Mouse (Mus musculus): ENCODE measurements around the gene Dennd4b. TPM values are rescaled to one million over a fixed set of nuclear protein-coding genes. Genes with fewer than 3 reads are reported as not detected.

Dennd4b gene
- polyA plus RNA-seq, 1 experiment = 41.0 TPM

- H3K36me3 ChIP-seq (replicated peaks; ENCODE audit: low read length) = peaks cover 76% of the 10 kb centered on the region
- H3K4me1 ChIP-seq = peaks cover 67% of the 10 kb centered on the region
- H3K27me3 ChIP-seq (replicated peaks) = no peaks in the 10 kb centered on the region
These were observed 1.2 kb downstream of the Dennd4b start for GRCm38 (mm10) chr3:90265932-90266741.

GRCm38 (mm10) chr3:90266901-90267775 lies 2.2 kb downstream of the Dennd4b start:
- TF ChIP-seq FLI1 (IDR thresholded peaks at IDR 0.05; ENCODE audit: low read length) (no peak), GATA1 (IDR thresholded peaks at IDR 0.05; ENCODE audit: borderline replicate concordance, low read length) (no peak)
- Histone ChIP-seq H3K4me3 (replicated peaks) (peak overlapping the region; percentile 95), H3K4me1 (peaks cover 73% of the 10 kb centered on the region), H3K9me3 (no peaks in the 10 kb centered on the region), H3K36me3 (replicated peaks; ENCODE audit: low read length) (peaks cover 76% of the 10 kb centered on the region), H3K27me3 (replicated peaks) (no peaks in the 10 kb centered on the region)

More at GRCm38 (mm10) chr3:90265932-90266741, 1.2 kb downstream of the Dennd4b start:
- H3K4me3 ChIP-seq (replicated peaks) = peak overlapping the region; percentile 95
- TF ChIP-seq FLI1 (IDR thresholded peaks at IDR 0.05; ENCODE audit: low read length) = no peak
- no peak for TF ChIP-seq GATA1 (IDR thresholded peaks at IDR 0.05; ENCODE audit: borderline replicate concordance, low read length)
- no peaks in the 10 kb centered on the region for H3K9me3 ChIP-seq

- Histone ChIP-seq H3K9me3 (no peaks in the 10 kb centered on the region), H3K27me3 (replicated peaks) (no peaks in the 10 kb centered on the region), H3K36me3 (replicated peaks; ENCODE audit: low read length) (peaks cover 76% of the 10 kb centered on the region), H3K4me1 (peaks cover 72% of the 10 kb centered on the region), H3K4me3 (replicated peaks) (peak overlapping the region; percentile 64)
- TF ChIP-seq FLI1 (IDR thresholded peaks at IDR 0.05; ENCODE audit: low read length) (no peak), GATA1 (IDR thresholded peaks at IDR 0.05; ENCODE audit: borderline replicate concordance, low read length) (no peak)
These were observed 3.2 kb downstream of the Dennd4b start for GRCm38 (mm10) chr3:90268190-90268589.

- no peaks in the 10 kb centered on the region for H3K27me3 ChIP-seq (replicated peaks)
- no peak overlapping the region for H3K4me3 ChIP-seq (replicated peaks)
- peaks cover 66% of the 10 kb centered on the region for H3K4me1 ChIP-seq
- TF ChIP-seq GATA1 (IDR thresholded peaks at IDR 0.05; ENCODE audit: borderline replicate concordance, low read length) = no peak
- TF ChIP-seq FLI1 (IDR thresholded peaks at IDR 0.05; ENCODE audit: low read length) = no peak
- H3K9me3 ChIP-seq = no peaks in the 10 kb centered on the region
- peaks cover 76% of the 10 kb centered on the region for H3K36me3 ChIP-seq (replicated peaks; ENCODE audit: low read length)
These were observed 4.0 kb downstream of the Dennd4b start for GRCm38 (mm10) chr3:90268971-90269370.

GRCm38 (mm10) chr3:90270784-90271183 lies 5.8 kb downstream of the Dennd4b start:
- no peak overlapping the region for H3K4me3 ChIP-seq (replicated peaks)
- H3K27me3 ChIP-seq (replicated peaks) = no peaks in the 10 kb centered on the region
- TF ChIP-seq GATA1 (IDR thresholded peaks at IDR 0.05; ENCODE audit: borderline replicate concordance, low read length) = no peak
- TF ChIP-seq FLI1 (IDR thresholded peaks at IDR 0.05; ENCODE audit: low read length) = no peak
- H3K4me1 ChIP-seq = peaks cover 57% of the 10 kb centered on the region
- no peaks in the 10 kb centered on the region for H3K9me3 ChIP-seq
- H3K36me3 ChIP-seq (replicated peaks; ENCODE audit: low read length) = peaks cover 87% of the 10 kb centered on the region

GRCm38 (mm10) chr3:90272170-90272569 lies 7.2 kb downstream of the Dennd4b start:
- Histone ChIP-seq H3K9me3 (no peaks in the 10 kb centered on the region), H3K4me3 (replicated peaks) (no peak overlapping the region), H3K36me3 (replicated peaks; ENCODE audit: low read length) (peaks cover 100% of the 10 kb centered on the region), H3K4me1 (peaks cover 44% of the 10 kb centered on the region), H3K27me3 (replicated peaks) (no peaks in the 10 kb centered on the region)
- no peak for TF ChIP-seq GATA1 (IDR thresholded peaks at IDR 0.05; ENCODE audit: borderline replicate concordance, low read length)
- TF ChIP-seq FLI1 (IDR thresholded peaks at IDR 0.05; ENCODE audit: low read length) = no peak

- Histone ChIP-seq H3K9me3 (no peaks in the 10 kb centered on the region), H3K27me3 (replicated peaks) (no peaks in the 10 kb centered on the region), H3K4me1 (peaks cover 34% of the 10 kb centered on the region), H3K4me3 (replicated peaks) (no peak overlapping the region), H3K36me3 (replicated peaks; ENCODE audit: low read length) (peaks cover 100% of the 10 kb centered on the region)
- no peak for TF ChIP-seq GATA1 (IDR thresholded peaks at IDR 0.05; ENCODE audit: borderline replicate concordance, low read length)
- TF ChIP-seq FLI1 (IDR thresholded peaks at IDR 0.05; ENCODE audit: low read length) = no peak
These were observed 8.9 kb downstream of the Dennd4b start for GRCm38 (mm10) chr3:90273855-90274254.

GRCm38 (mm10) chr3:90275286-90275685 lies 10.3 kb downstream of the Dennd4b start:
- Histone ChIP-seq H3K9me3 (no peaks in the 10 kb centered on the region), H3K36me3 (replicated peaks; ENCODE audit: low read length) (peaks cover 100% of the 10 kb centered on the region), H3K4me1 (peaks cover 24% of the 10 kb centered on the region), H3K27me3 (replicated peaks) (no peaks in the 10 kb centered on the region), H3K4me3 (replicated peaks) (no peak overlapping the region)
- no peak for TF ChIP-seq FLI1 (IDR thresholded peaks at IDR 0.05; ENCODE audit: low read length)
- no peak for TF ChIP-seq GATA1 (IDR thresholded peaks at IDR 0.05; ENCODE audit: borderline replicate concordance, low read length)

- TF ChIP-seq GATA1 (IDR thresholded peaks at IDR 0.05; ENCODE audit: borderline replicate concordance, low read length) (no peak), FLI1 (IDR thresholded peaks at IDR 0.05; ENCODE audit: low read length) (no peak)
These were observed 11.9 kb downstream of the Dennd4b start for GRCm38 (mm10) chr3:90276858-90277257.

More at GRCm38 (mm10) chr3:90276858-90277257, 11.9 kb downstream of the Dennd4b start:
- no peak overlapping the region for H3K4me3 ChIP-seq (replicated peaks)
- peaks cover 17% of the 10 kb centered on the region for H3K4me1 ChIP-seq
- H3K27me3 ChIP-seq (replicated peaks) = no peaks in the 10 kb centered on the region
- H3K9me3 ChIP-seq = no peaks in the 10 kb centered on the region
- peaks cover 99% of the 10 kb centered on the region for H3K36me3 ChIP-seq (replicated peaks; ENCODE audit: low read length)
